Mouse (Mus musculus) erythroblast, embryonic 14.5 days (primary cell): ENCODE results near the gene Rbm6.

Experiments used
- GATA1 ChIP-seq: IDR thresholded peaks from 2 replicates; pipeline ENCODE4 v1.6.1; 2012; ENCODE audit warnings: low read length, inconsistent platforms, mixed read lengths
- TAL1 ChIP-seq: IDR thresholded peaks from 3 replicates; pipeline ENCODE4 v1.6.1; 2012; ENCODE audit warnings: low read length, inconsistent platforms, mixed read lengths

GRCm38 (mm10) chr9:107770037-107770373 is 103.0 kb downstream of the Rbm6 start:
- TF ChIP-seq GATA1 (no peak), TAL1 (no peak)
